ENCODE assay signal across 9 mouse cellular contexts in genomic region chr8:120890068-120890467, GRCm38 (mm10).
DNase-seq lines count a peak whose midpoint lies in the region; ATAC-seq and TF ChIP-seq lines count a peak whose summit lies in the region.
"Had no signal": no experiment of that assay in that cellular context is flagged by ENCODE, and none has a peak within 500 bp of the region (broad histone marks: within the 10 kb centered on the region; RNA-seq: fewer than 3 reads in every experiment).

No protein-coding gene starts in this region.

- peaks cover 97% of the 10 kb centered on the region for H3K27me3 ChIP-seq in forebrain, embryonic 13.5 days
- H3K27me3 ChIP-seq in forebrain, postnatal 0 days (ENCODE audit: insufficient read depth, low read length): peaks cover 81% of the 10 kb centered on the region
- peaks cover 98% of the 10 kb centered on the region for H3K27me3 ChIP-seq in kidney, embryonic 16.5 days (ENCODE audit: insufficient read depth, low read length)
- H3K27me3 ChIP-seq in embryonic facial prominence, embryonic 11.5 days (ENCODE audit: control insufficient read depth, insufficient read depth, low read length): peaks cover 73% of the 10 kb centered on the region

- no peaks in the 10 kb centered on the region for H3K9me3 ChIP-seq in forebrain, embryonic 13.5 days (replicated peaks)
- H3K9me3 ChIP-seq in forebrain, postnatal 0 days (ENCODE audit: low read length): no peaks in the 10 kb centered on the region
- H3K9me3 ChIP-seq in kidney, embryonic 16.5 days (ENCODE audit: low read length): no peaks in the 10 kb centered on the region
- H3K9me3 ChIP-seq in embryonic facial prominence, embryonic 11.5 days (replicated peaks; ENCODE audit: control insufficient read depth, low read length): no peaks in the 10 kb centered on the region

- H3K36me3 ChIP-seq in forebrain, embryonic 13.5 days (ENCODE audit: poor library complexity, severe bottlenecking): no peaks in the 10 kb centered on the region
- no peaks in the 10 kb centered on the region for H3K36me3 ChIP-seq in forebrain, postnatal 0 days (ENCODE audit: insufficient read depth)
- H3K36me3 ChIP-seq in kidney, embryonic 16.5 days (ENCODE audit: insufficient read depth, low read length): no peaks in the 10 kb centered on the region
- H3K36me3 ChIP-seq in embryonic facial prominence, embryonic 11.5 days (replicated peaks; ENCODE audit: control insufficient read depth, insufficient read depth, low read depth, low read length): no peaks in the 10 kb centered on the region

- H3K4me1 ChIP-seq in forebrain, embryonic 13.5 days: peaks cover 8% of the 10 kb centered on the region; the same call in 1 of the 2 replicates
- H3K4me1 ChIP-seq in forebrain, postnatal 0 days (ENCODE audit: insufficient read depth): no peaks in the 10 kb centered on the region
- H3K4me1 ChIP-seq in kidney, embryonic 16.5 days (ENCODE audit: insufficient read depth, low read length): peaks cover 7% of the 10 kb centered on the region; the same call in 1 of the 2 replicates
- H3K4me1 ChIP-seq in embryonic facial prominence, embryonic 11.5 days (ENCODE audit: control insufficient read depth, insufficient read depth, low read length): peaks cover 6% of the 10 kb centered on the region; the same call in 1 of the 2 replicates

- under 1% methylated on average over 11 of the region's 11 CpGs for WGBS in forebrain, embryonic 13.5 days
- 6% methylated on average over 11 of the region's 11 CpGs for WGBS in forebrain, postnatal 0 days
- 1% methylated on average over 11 of the region's 11 CpGs for WGBS in kidney, embryonic 16.5 days
- WGBS in embryonic facial prominence, embryonic 11.5 days: 3% methylated on average over 11 of the region's 11 CpGs

- peak overlapping the region; percentile 17 for H3K4me2 ChIP-seq in forebrain, embryonic 13.5 days
- H3K4me2 ChIP-seq in forebrain, postnatal 0 days (ENCODE audit: low read depth): no peak overlapping the region
- H3K4me2 ChIP-seq in kidney, embryonic 16.5 days (replicated peaks; ENCODE audit: low read depth, low read length): peak overlapping the region; percentile 25; the same call in 1 of the 2 replicates
- no peak overlapping the region for H3K4me2 ChIP-seq in embryonic facial prominence, embryonic 11.5 days (ENCODE audit: low read depth, low read length)

- no peak overlapping the region for H3K4me3 ChIP-seq in forebrain, embryonic 13.5 days
- no peak overlapping the region for H3K4me3 ChIP-seq in forebrain, postnatal 0 days (ENCODE audit: low read depth, low read length)
- no peak overlapping the region for H3K4me3 ChIP-seq in kidney, embryonic 16.5 days (ENCODE audit: low read length)
- H3K4me3 ChIP-seq in embryonic facial prominence, embryonic 11.5 days (ENCODE audit: low read depth, low read length): no peak overlapping the region

- no peak for TF ChIP-seq CTCF in forebrain, postnatal 0 days (IDR thresholded peaks at IDR 0.05; ENCODE audit: low read depth)

- DNase-seq in forebrain, postnatal 0 days: no peak
- DNase-seq in kidney, adult 8-10 months: no peak
- DNase-seq in A20 (ENCODE audit: low read depth, low spot score): peak; percentile 58
- peak; percentile 64 for DNase-seq in embryonic facial prominence, embryonic 11.5 days (ENCODE audit: low spot score)
- no peak for DNase-seq in ovary, postnatal 10 days (ENCODE audit: low spot score)
- DNase-seq in left cerebral cortex, postnatal 36 days (ENCODE audit: low spot score in 2 of 2): no peak
- DNase-seq: kidney, postnatal 25 days had no signal

- intact Hi-C loops in left cerebral cortex, postnatal 36 days (cut with DNase I): no loop called here

- ATAC-seq in forebrain, embryonic 13.5 days: no peak
- no peak for ATAC-seq in forebrain, postnatal 0 days
- 0 out of 2 replicates have a peak, but pooled peaks have one; percentile 64 for ATAC-seq in kidney, embryonic 16.5 days (ENCODE audit: low FRiP score, low TSS enrichment)
- ATAC-seq in embryonic facial prominence, embryonic 11.5 days (replicated peaks; ENCODE audit: insufficient number of reproducible peaks, low FRiP score, low TSS enrichment, low read depth): no peak

- no peak overlapping the region for H3K9ac ChIP-seq in forebrain, embryonic 13.5 days
- H3K9ac ChIP-seq in forebrain, postnatal 0 days: no peak overlapping the region
- H3K9ac ChIP-seq in kidney, embryonic 16.5 days (replicated peaks; ENCODE audit: low read length): no peak overlapping the region
- 0 out of 2 replicates have a peak overlapping the region, but pooled peaks have one; percentile 4 for H3K9ac ChIP-seq in embryonic facial prominence, embryonic 11.5 days (replicated peaks; ENCODE audit: low read length)

- H3K27ac ChIP-seq in forebrain, embryonic 13.5 days: no peak overlapping the region
- H3K27ac ChIP-seq in forebrain, postnatal 0 days (ENCODE audit: low read depth, low read length): no peak overlapping the region
- H3K27ac ChIP-seq in kidney, embryonic 16.5 days (ENCODE audit: low read length): no peak overlapping the region
- H3K27ac ChIP-seq in embryonic facial prominence, embryonic 11.5 days (replicated peaks; ENCODE audit: low read depth, low read length): no peak overlapping the region

Comparison
In these comparisons a context has a peak if more than half of its experiments do, and no peak if none do; other contexts are left out.
1. H3K4me2 ChIP-seq: peak in forebrain, embryonic 13.5 days (single experiment) and kidney, embryonic 16.5 days (single experiment); none in forebrain, postnatal 0 days (single experiment) and embryonic facial prominence, embryonic 11.5 days (single experiment).
2. DNase-seq: peak in A20 (single experiment) and embryonic facial prominence, embryonic 11.5 days (single experiment); none in forebrain, postnatal 0 days (single experiment), kidney, adult 8-10 months (0 of 2), ovary, postnatal 10 days (single experiment) and left cerebral cortex, postnatal 36 days (0 of 2).